Mouse (Mus musculus): Measurements from ENCODE around the gene Gm10139. TPM values are rescaled to one million over a fixed set of nuclear protein-coding genes. Genes with fewer than 3 reads are reported as not detected.
"Not testable (repeated sequence)": the region's sequence is repeated elsewhere in the genome, so short reads cannot be mapped to it uniquely, and the experiment has no call there.

The Gm10139 gene
- not detected in 2 replicates for polyA plus RNA-seq (2012; rRNA removed)

DNA sequence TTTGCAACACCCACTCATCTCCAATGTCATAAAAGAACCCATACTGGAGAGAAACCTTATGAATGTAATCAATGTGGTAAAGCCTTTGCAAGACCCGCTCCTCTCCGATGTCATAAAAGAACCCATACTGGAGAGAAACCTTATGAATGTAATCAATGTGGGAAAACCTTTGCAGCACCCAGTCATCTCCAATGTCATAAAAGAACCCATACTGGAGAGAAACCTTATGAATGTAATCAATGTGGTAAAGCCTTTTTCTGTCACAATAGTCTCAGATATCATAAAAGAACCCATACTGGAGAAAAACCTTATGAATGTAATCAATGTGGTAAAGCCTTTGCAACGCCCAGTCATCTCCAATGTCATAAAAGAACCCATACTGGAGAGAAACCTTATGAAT lies at the start of gene Gm10139:
Gene Gm10139, plus strand, starts transcription at position 301 of the 400 bp plus-strand sequence.
- not testable (repeated sequence) for DNase-seq; H3K27ac ChIP-seq (ENCODE audit: insufficient read depth, low read depth, low read length); H3K4me3 ChIP-seq (ENCODE audit: insufficient read depth, low read depth, low read length); H3K4me1 ChIP-seq (ENCODE audit: control insufficient read depth, insufficient read depth, low read length); H3K27me3 ChIP-seq (replicated peaks; ENCODE audit: control insufficient read depth, insufficient read depth, low read length); H3K36me3 ChIP-seq (ENCODE audit: control insufficient read depth, insufficient read depth, low read length)
- WGBS: 76% methylated on average over 1 of the region's 3 CpGs

DNA sequence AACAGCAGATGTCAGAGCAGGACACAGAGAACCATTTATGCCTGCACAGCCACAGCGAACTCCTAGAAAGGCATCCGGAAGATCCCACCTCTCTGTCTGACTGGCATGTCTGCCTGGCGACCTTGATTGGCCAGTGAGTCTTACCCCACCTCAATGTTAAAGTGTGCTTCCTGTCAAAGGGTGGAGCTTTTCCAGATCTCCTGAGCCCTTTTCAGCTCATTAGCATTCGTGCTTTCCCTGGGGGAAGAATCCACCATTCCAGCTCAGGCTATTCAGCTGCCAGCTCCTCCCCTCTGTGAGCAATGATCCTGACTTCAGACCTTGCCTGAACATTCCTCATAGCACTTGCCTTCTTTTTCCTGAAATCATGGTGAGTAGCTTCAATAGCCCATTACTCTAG lies 45.2 kb downstream of the Gm10139 start:
- DNase-seq; H3K4me3 ChIP-seq (ENCODE audit: insufficient read depth, low read depth, low read length): not testable (repeated sequence)
- 70% methylated on average over 4 of the region's 4 CpGs for WGBS

More for the DNA sequence above, 45.2 kb downstream of the Gm10139 start:
- H3K36me3 ChIP-seq (ENCODE audit: control insufficient read depth, insufficient read depth, low read length); H3K27me3 ChIP-seq (replicated peaks; ENCODE audit: control insufficient read depth, insufficient read depth, low read length); H3K27ac ChIP-seq (ENCODE audit: insufficient read depth, low read depth, low read length); H3K4me1 ChIP-seq (ENCODE audit: control insufficient read depth, insufficient read depth, low read length): not testable (repeated sequence)

Other genes with a start within 250 kb of the Gm10139 start
- 17.1 and 19.0 TPM in 2 replicates for gene Zfp369, start 233.9 kb upstream of the Gm10139 start, polyA plus RNA-seq (2012; rRNA removed)